Mouse (Mus musculus): ENCODE results near the gene Mex3a. TPM values are rescaled to one million over a fixed set of nuclear protein-coding genes. Genes with fewer than 3 reads are reported as not detected.

Mex3a gene
- polyA plus RNA-seq, 1 experiment: 8.1 TPM

DNA sequence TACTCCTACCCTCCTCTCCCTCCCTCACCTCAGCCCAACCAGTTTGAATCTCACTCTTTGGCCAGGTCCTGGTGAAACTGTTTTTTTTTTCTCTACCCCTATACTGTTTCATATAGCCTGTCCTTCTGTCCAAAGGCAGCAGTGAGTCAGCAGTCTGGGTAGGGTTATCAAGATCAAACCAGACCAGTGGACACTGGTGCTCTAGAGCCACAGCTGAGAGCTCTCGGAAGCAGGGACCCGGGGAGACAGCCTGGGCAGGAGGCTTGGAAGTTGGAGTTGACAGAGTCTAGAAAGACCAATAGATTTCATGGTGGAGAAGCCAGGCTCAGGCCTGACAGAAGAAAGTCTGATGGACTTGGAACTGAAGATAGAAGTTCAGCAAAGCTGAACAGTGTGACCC, 36.4 kb downstream of the Mex3a start:
- Histone ChIP-seq H3K4me2 (ENCODE audit: low read depth) (no peak overlapping the region), H3K4me3 (no peak overlapping the region), H3K36me3 (ENCODE audit: control insufficient read depth, insufficient read depth) (peaks cover 31% of the 10 kb centered on the region), H3K79me2 (ENCODE audit: control insufficient read depth, insufficient read depth) (no peaks in the 10 kb centered on the region), H3K27me3 (ENCODE audit: control insufficient read depth, insufficient read depth, insufficient read length) (no peaks in the 10 kb centered on the region), H3ac (ENCODE audit: control insufficient read depth, insufficient read length) (no peak overlapping the region)
- no peak for TF ChIP-seq MYOG (IDR thresholded peaks at IDR 0.05; ENCODE audit: control insufficient read depth in 1 of 3, insufficient read depth in 1 of 3, insufficient read length in 2 of 3, low read depth in 2 of 3)
- no peak for TF ChIP-seq MYOD1 (IDR thresholded peaks at IDR 0.05; ENCODE audit: control insufficient read depth in 1 of 3, insufficient read length in 2 of 3, low read depth in 2 of 3)
- no peak for TF ChIP-seq POLR2A (IDR thresholded peaks at IDR 0.05; ENCODE audit: insufficient read length, low read depth)
- TF ChIP-seq REST (IDR thresholded peaks at IDR 0.05; ENCODE audit: insufficient read depth, insufficient read length): no peak
- TF ChIP-seq MAX (IDR thresholded peaks at IDR 0.05; ENCODE audit: low read depth): no peak
- TF ChIP-seq TCF3 (IDR thresholded peaks at IDR 0.05; ENCODE audit: insufficient read length, low read depth): no peak
- TF ChIP-seq CEBPB (IDR thresholded peaks at IDR 0.05; ENCODE audit: insufficient read depth, poor library complexity, severe bottlenecking): no peak
- no peak for TF ChIP-seq SRF (IDR thresholded peaks at IDR 0.05; ENCODE audit: control insufficient read depth, insufficient read length, low read depth)
- no peak for TF ChIP-seq E2F4 (IDR thresholded peaks at IDR 0.05; ENCODE audit: insufficient read depth)
- no peak for TF ChIP-seq POLR2AphosphoS2 (IDR thresholded peaks at IDR 0.05; ENCODE audit: insufficient read length, low read depth)
- TF ChIP-seq TCF12 (IDR thresholded peaks at IDR 0.05; ENCODE audit: insufficient read depth, poor library complexity, severe bottlenecking): no peak
- no peak for TF ChIP-seq USF1 (IDR thresholded peaks at IDR 0.05; ENCODE audit: low read depth)

DNA sequence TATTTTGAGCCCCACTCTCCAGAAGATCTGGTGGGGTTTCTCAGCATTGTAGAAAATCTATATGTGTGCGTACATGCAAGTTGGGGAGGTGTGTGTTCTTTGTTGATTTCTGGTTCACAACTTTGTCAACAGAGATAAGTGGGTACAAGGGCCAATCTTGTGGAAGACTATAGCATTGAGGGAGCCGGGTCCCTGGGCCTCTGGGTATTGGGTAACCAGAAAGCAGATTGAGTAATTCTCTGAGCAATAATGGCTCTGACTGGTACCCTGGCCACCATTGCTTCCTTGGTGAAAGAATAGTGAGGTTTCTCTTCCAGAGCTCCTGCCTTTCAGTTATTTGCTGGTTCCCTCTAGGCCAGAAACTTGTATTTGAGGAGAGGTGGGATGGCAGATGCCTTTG, 36.9 kb downstream of the Mex3a start:
- no peaks in the 10 kb centered on the region for H3K27me3 ChIP-seq (ENCODE audit: control insufficient read depth, insufficient read depth, insufficient read length)
- H3K4me2 ChIP-seq (ENCODE audit: low read depth): no peak overlapping the region
- TF ChIP-seq REST (IDR thresholded peaks at IDR 0.05; ENCODE audit: insufficient read depth, insufficient read length) (no peak), USF1 (IDR thresholded peaks at IDR 0.05; ENCODE audit: low read depth) (no peak), MAX (IDR thresholded peaks at IDR 0.05; ENCODE audit: low read depth) (no peak), POLR2AphosphoS2 (IDR thresholded peaks at IDR 0.05; ENCODE audit: insufficient read length, low read depth) (no peak), CEBPB (IDR thresholded peaks at IDR 0.05; ENCODE audit: insufficient read depth, poor library complexity, severe bottlenecking) (no peak), MYOD1 (IDR thresholded peaks at IDR 0.05; ENCODE audit: control insufficient read depth in 1 of 3, insufficient read length in 2 of 3, low read depth in 2 of 3) (no peak), E2F4 (IDR thresholded peaks at IDR 0.05; ENCODE audit: insufficient read depth) (no peak), TCF3 (IDR thresholded peaks at IDR 0.05; ENCODE audit: insufficient read length, low read depth) (no peak), MYOG (IDR thresholded peaks at IDR 0.05; ENCODE audit: control insufficient read depth in 1 of 3, insufficient read depth in 1 of 3, insufficient read length in 2 of 3, low read depth in 2 of 3) (no peak), TCF12 (IDR thresholded peaks at IDR 0.05; ENCODE audit: insufficient read depth, poor library complexity, severe bottlenecking) (no peak), POLR2A (IDR thresholded peaks at IDR 0.05; ENCODE audit: insufficient read length, low read depth) (no peak), SRF (IDR thresholded peaks at IDR 0.05; ENCODE audit: control insufficient read depth, insufficient read length, low read depth) (no peak)
- H3ac ChIP-seq (ENCODE audit: control insufficient read depth, insufficient read length): no peak overlapping the region
- H3K79me2 ChIP-seq (ENCODE audit: control insufficient read depth, insufficient read depth): no peaks in the 10 kb centered on the region
- H3K4me3 ChIP-seq: no peak overlapping the region
- peaks cover 28% of the 10 kb centered on the region for H3K36me3 ChIP-seq (ENCODE audit: control insufficient read depth, insufficient read depth)

DNA sequence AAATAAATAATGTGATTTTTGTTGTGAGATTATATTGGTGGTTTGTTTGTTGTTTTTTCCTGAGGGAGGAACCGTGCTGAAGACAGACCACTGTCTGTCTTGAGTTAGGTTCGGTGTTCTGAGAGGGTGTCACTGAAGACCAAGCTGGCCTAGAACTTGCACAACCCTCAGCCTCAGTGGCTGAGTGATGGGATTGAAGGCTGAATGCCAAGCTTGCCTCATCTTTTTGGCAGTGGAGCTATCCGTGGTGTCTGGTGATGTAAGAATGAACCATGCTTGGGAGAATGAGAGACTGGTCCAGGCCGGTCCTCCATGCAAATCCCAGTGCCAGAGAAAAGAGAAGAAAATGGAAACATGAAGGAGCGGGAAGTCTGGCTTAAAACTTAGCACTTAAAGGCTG, 37.5 kb downstream of the Mex3a start:
- H3K27me3 ChIP-seq (ENCODE audit: control insufficient read depth, insufficient read depth, insufficient read length): no peaks in the 10 kb centered on the region
- H3K4me2 ChIP-seq (ENCODE audit: low read depth): no peak overlapping the region
- H3K36me3 ChIP-seq (ENCODE audit: control insufficient read depth, insufficient read depth): peaks cover 27% of the 10 kb centered on the region
- no peaks in the 10 kb centered on the region for H3K79me2 ChIP-seq (ENCODE audit: control insufficient read depth, insufficient read depth)
- TF ChIP-seq POLR2AphosphoS2 (IDR thresholded peaks at IDR 0.05; ENCODE audit: insufficient read length, low read depth) (no peak), CEBPB (IDR thresholded peaks at IDR 0.05; ENCODE audit: insufficient read depth, poor library complexity, severe bottlenecking) (no peak), MAX (IDR thresholded peaks at IDR 0.05; ENCODE audit: low read depth) (no peak), TCF3 (IDR thresholded peaks at IDR 0.05; ENCODE audit: insufficient read length, low read depth) (no peak), SRF (IDR thresholded peaks at IDR 0.05; ENCODE audit: control insufficient read depth, insufficient read length, low read depth) (no peak), MYOD1 (IDR thresholded peaks at IDR 0.05; ENCODE audit: control insufficient read depth in 1 of 3, insufficient read length in 2 of 3, low read depth in 2 of 3) (no peak), MYOG (IDR thresholded peaks at IDR 0.05; ENCODE audit: control insufficient read depth in 1 of 3, insufficient read depth in 1 of 3, insufficient read length in 2 of 3, low read depth in 2 of 3) (no peak), POLR2A (IDR thresholded peaks at IDR 0.05; ENCODE audit: insufficient read length, low read depth) (no peak), TCF12 (IDR thresholded peaks at IDR 0.05; ENCODE audit: insufficient read depth, poor library complexity, severe bottlenecking) (no peak), REST (IDR thresholded peaks at IDR 0.05; ENCODE audit: insufficient read depth, insufficient read length) (no peak), E2F4 (IDR thresholded peaks at IDR 0.05; ENCODE audit: insufficient read depth) (no peak), USF1 (IDR thresholded peaks at IDR 0.05; ENCODE audit: low read depth) (no peak)
- H3K4me3 ChIP-seq: no peak overlapping the region
- no peak overlapping the region for H3ac ChIP-seq (ENCODE audit: control insufficient read depth, insufficient read length)

DNA sequence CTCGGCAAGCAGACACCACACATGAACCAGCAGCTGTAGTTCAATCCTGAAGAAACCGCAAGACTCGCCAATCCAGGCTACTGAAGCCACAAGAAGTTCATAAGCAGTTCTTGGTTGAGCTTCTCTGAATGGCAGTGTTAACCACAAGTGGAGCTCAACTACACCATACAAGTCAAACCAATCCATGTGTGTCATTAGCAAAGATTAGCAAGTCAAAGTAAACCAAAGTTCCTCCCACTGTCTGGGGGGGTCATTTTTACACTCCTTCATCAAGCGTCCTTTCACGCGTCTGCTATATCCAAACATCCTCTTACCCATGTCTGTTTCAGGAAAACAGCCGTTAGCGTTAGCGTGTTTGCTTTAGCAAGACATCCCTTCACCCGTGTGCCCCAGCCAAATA, 38.1 kb downstream of the Mex3a start:
- H3K79me2 ChIP-seq (ENCODE audit: control insufficient read depth, insufficient read depth): no peaks in the 10 kb centered on the region
- no peaks in the 10 kb centered on the region for H3K27me3 ChIP-seq (ENCODE audit: control insufficient read depth, insufficient read depth, insufficient read length)
- peaks cover 27% of the 10 kb centered on the region for H3K36me3 ChIP-seq (ENCODE audit: control insufficient read depth, insufficient read depth)
- H3ac ChIP-seq (ENCODE audit: control insufficient read depth, insufficient read length): no peak overlapping the region
- H3K4me2 ChIP-seq (ENCODE audit: low read depth): no peak overlapping the region
- H3K4me3 ChIP-seq: no peak overlapping the region
- TF ChIP-seq POLR2AphosphoS2 (IDR thresholded peaks at IDR 0.05; ENCODE audit: insufficient read length, low read depth) (no peak), MYOD1 (IDR thresholded peaks at IDR 0.05; ENCODE audit: control insufficient read depth in 1 of 3, insufficient read length in 2 of 3, low read depth in 2 of 3) (no peak), REST (IDR thresholded peaks at IDR 0.05; ENCODE audit: insufficient read depth, insufficient read length) (no peak), E2F4 (IDR thresholded peaks at IDR 0.05; ENCODE audit: insufficient read depth) (no peak), TCF12 (IDR thresholded peaks at IDR 0.05; ENCODE audit: insufficient read depth, poor library complexity, severe bottlenecking) (no peak), MAX (IDR thresholded peaks at IDR 0.05; ENCODE audit: low read depth) (no peak)

DNA sequence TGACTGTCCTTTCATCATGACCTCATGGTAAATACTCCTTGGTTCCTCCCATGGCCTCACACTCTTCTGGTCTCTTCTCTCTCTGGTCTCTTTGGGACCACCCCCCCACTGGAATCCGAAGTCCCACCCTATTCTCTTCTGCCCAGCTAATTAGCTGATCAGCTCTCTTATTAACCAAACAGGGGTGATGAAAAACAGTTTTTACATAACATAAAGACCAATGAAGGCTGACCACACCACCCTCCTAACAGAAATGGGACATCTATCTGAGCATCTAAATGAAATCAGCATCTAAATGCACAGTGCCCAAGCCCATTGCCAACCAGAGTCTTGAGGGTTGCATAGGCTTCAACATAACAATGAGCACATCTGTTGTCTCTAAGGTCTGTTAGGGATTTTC, 39.7 kb downstream of the Mex3a start:
- Histone ChIP-seq H3K79me2 (ENCODE audit: control insufficient read depth, insufficient read depth) (no peaks in the 10 kb centered on the region), H3K27me3 (ENCODE audit: control insufficient read depth, insufficient read depth, insufficient read length) (peaks cover 3% of the 10 kb centered on the region), H3K4me3 (no peak overlapping the region), H3K36me3 (ENCODE audit: control insufficient read depth, insufficient read depth) (peaks cover 22% of the 10 kb centered on the region), H3K4me2 (ENCODE audit: low read depth) (no peak overlapping the region), H3ac (ENCODE audit: control insufficient read depth, insufficient read length) (no peak overlapping the region)
- no peak for TF ChIP-seq TCF3 (IDR thresholded peaks at IDR 0.05; ENCODE audit: insufficient read length, low read depth)
- TF ChIP-seq SRF (IDR thresholded peaks at IDR 0.05; ENCODE audit: control insufficient read depth, insufficient read length, low read depth): no peak
- no peak for TF ChIP-seq MYOG (IDR thresholded peaks at IDR 0.05; ENCODE audit: control insufficient read depth in 1 of 3, insufficient read depth in 1 of 3, insufficient read length in 2 of 3, low read depth in 2 of 3)
- TF ChIP-seq USF1 (IDR thresholded peaks at IDR 0.05; ENCODE audit: low read depth): no peak
- TF ChIP-seq POLR2A (IDR thresholded peaks at IDR 0.05; ENCODE audit: insufficient read length, low read depth): no peak
- TF ChIP-seq REST (IDR thresholded peaks at IDR 0.05; ENCODE audit: insufficient read depth, insufficient read length): no peak
- TF ChIP-seq TCF12 (IDR thresholded peaks at IDR 0.05; ENCODE audit: insufficient read depth, poor library complexity, severe bottlenecking): no peak
- TF ChIP-seq MYOD1 (IDR thresholded peaks at IDR 0.05; ENCODE audit: control insufficient read depth in 1 of 3, insufficient read length in 2 of 3, low read depth in 2 of 3): no peak
- no peak for TF ChIP-seq E2F4 (IDR thresholded peaks at IDR 0.05; ENCODE audit: insufficient read depth)
- TF ChIP-seq POLR2AphosphoS2 (IDR thresholded peaks at IDR 0.05; ENCODE audit: insufficient read length, low read depth): no peak
- TF ChIP-seq CEBPB (IDR thresholded peaks at IDR 0.05; ENCODE audit: insufficient read depth, poor library complexity, severe bottlenecking): no peak
- TF ChIP-seq MAX (IDR thresholded peaks at IDR 0.05; ENCODE audit: low read depth): no peak

Measured in myocyte (in vitro differentiated cells).